Mouse (Mus musculus) urinary bladder, adult 18-20 months (tissue): ENCODE measurements around the gene Afdn.
"Not testable (repeated sequence)": the region's sequence is repeated elsewhere in the genome, so short reads cannot be mapped to it uniquely, and the experiment has no call there.

Source experiments
- DNase-seq, 2 experiments: peaks; one replicate each; pipeline ENCODE4 v3.0.0; 2022; ENCODE audit warnings: low spot score in 2 of 2, mixed read lengths in 2 of 2

The Afdn gene

DNA sequence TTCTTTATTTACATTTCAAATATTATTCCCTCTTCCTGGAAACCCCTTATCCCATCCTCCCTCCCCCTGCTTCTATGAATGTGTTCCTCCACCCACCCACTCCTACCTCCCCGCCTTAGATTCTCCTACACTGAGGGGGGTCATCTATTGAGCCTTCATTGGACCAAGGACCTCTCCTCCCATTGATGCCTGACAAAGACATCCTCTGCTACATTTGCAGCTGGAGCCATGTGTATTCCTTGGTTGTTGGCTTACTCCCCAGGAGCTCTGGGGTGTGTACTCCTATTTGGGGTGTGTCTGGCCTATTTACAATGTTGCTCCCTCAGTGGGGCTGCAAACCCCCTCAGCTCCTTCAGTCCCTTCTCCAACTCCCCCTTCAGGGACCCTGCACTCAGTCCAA, 109.9 kb downstream of the Afdn start:
- no peak for DNase-seq

DNA sequence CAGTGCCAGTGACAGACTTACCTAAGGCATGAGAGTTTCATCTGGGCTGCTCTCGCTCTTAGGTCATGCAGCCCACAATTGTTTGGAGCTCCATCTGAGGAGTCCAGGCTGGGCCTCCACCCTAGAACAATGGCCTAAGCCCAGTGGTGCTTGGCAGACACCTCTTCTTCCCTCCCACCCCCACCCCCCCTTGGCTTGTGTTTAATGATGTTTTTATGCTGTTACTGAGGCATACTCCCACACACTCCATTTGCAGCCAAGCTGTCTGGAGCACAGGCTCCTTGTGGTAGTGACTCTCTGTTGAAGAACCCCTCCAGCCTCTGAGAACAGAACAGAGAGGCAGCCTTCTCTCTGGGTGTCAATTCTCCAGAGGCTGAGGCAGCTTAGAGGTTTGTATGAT, 113.9 kb downstream of the Afdn start:
- no peak for DNase-seq

- DNase-seq = no peak
Measured at GRCm38 (mm10) chr17:13877460-13877859, 117.1 kb downstream of the Afdn start.

DNA sequence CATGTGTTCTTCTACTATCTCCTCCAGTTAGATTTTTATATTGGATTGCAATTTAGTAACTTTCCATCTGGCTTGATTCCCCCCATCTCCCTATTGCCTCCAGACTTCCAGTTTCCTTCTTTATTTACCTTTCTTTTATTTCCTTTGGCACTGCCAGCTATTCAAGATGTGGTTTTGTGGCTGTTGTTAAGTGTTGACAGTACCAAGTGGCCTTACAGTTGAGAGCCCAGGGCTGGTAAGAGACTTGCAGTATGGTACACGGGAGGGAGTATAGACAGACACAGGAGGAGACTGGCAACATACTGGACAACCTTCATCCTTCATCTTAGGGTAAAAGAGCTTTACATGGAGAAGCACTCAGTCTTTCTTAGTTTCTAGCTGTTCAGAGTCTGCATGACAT, 119.4 kb downstream of the Afdn start:
- no peak for DNase-seq

GRCm38 (mm10) chr17:13883540-13883939, 123.2 kb downstream of the Afdn start:
- no peak for DNase-seq

DNA sequence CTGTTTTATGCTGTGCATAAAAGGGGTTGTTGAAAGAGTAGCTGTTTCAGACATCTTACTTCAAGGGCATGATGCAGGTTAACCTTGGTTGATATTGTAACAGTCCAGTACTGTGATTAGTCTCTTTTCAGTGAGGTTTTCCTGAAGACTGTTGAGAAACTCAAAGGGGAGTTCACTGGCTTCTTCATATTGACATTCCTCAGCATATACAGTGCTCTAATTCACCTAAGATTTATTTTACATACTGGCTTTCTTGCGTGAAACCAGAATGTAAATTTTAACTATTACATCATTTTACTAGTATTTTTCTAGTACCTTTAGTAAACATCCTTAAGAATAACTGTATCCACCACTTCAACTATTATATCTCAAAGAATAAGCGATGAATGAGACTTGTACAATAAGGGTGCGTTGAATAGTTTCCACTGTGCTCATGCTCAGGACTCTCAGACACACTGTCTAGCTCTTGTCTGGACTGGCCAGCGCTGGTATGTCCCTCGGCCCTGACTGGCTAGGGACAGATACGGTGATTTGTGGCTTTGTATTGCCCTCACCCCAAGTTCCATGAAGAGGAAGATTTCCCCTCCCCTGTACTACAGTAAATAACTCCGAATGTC, 129.6 kb downstream of the Afdn start:
- DNase-seq = peak in 1 of 2 experiments; percentile 40

DNA sequence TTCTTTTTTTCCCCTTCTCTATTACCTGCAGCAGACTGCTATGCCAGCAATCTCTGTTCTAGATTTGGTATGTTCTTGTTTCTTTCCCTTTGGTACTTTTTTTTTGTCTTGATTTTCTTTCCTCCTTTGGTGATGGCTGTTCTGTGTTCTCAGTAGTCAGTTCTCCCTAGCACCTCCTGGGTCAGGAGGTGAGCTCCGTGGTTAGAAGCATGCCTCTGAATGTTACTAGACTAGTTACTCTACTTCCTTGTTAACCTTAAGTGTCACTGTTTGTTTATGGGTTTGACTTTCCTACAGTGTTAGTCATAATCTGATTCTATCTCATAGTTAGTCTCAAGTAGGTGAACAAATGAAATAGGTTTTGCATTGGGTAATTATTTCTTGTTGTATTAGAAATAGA, 130.6 kb downstream of the Afdn start:
- peak; percentile 28 to 48 for DNase-seq

DNA sequence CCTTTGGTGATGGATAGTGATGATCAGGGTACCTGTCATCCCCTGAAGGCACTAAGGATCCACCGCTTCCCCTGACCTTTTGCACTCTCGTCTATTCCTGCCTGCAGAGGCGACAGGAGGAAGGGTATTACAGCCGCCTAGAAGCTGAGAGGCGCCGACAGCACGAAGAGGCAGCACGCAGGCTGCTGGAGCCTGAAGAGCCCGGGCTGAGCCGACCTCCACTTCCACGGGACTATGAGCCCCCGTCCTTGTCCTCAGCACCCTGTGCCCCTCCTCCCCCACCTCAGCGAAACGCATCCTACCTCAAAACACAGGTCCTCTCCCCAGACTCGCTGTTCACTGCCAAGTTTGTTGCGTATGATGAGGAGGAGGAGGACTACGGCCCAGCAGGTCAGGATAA, 138.5 kb downstream of the Afdn start:
- DNase-seq = no peak

GRCm38 (mm10) chr17:13899241-13899640, 138.9 kb downstream of the Afdn start:
- DNase-seq = no peak

DNA sequence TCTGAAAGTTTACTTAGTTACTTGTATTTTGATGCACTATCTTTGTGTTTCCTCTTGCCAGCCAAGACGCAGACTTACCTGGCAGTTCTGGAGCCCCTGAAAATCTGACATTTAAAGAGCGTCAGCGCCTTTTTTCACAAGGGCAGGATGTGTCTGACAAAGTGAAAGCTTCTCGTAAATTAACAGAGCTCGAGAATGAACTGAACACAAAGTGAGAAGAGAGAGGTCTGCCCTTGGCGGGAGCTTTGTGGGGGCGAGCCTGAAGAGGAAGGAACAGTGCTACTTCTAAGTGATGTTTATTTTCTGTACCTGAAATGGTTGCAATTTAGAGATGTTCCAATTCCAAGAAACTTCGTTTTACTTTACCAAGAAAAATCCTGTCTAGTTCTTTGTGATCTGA, 143.5 kb downstream of the Afdn start:
- DNase-seq = no peak

DNA sequence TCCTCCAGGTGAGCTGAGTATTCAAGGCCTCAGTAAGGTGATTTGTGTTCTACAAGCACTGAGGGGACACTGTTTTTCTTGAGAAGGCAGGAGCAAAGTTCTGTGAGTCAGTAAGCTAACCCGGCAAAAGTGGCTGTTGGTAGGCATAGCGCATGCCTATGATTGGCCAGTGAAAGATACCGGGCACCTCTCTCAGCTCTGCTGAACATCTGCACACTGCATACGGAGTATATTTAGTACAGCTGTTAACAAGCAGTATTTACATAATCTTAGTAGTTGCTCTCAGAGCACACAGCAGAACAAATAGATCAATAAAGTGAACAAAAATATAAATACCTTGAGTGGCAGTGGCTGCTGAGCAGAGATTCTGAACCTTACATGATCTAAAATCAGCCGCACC, 146.7 kb downstream of the Afdn start:
- no peak for DNase-seq

DNA sequence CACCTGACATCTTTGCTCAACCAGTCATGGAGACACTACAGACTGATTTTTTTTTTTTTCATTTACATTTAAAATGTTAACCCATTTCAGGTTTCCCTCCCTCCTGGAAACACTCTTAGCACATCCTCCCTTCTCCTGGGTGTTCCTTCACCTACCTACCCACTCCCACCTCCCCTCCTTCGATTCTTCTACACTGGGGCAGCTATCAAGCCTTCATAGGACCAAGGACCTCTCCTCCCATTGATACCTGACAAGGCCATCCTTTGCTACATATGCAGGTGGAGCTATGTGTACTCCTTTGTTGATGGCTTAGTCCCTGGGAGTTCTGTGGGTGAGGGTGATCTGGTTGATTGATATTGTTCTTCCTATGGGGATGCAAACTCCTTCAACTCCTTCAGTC, 147.3 kb downstream of the Afdn start:
- no peak for DNase-seq

- no peak for DNase-seq
Measured at GRCm38 (mm10) chr17:13913951-13914350, 153.6 kb downstream of the Afdn start.

GRCm38 (mm10) chr17:13914531-13914930, 154.2 kb downstream of the Afdn start:
- DNase-seq = no peak

- no peak for DNase-seq
Measured at GRCm38 (mm10) chr17:13920771-13921170, 160.4 kb downstream of the Afdn start.

- no peak for DNase-seq
Measured at GRCm38 (mm10) chr17:13923418-13923817, 163.1 kb downstream of the Afdn start.

- DNase-seq = no peak
Measured at GRCm38 (mm10) chr17:13924588-13924987, 164.2 kb downstream of the Afdn start.

DNA sequence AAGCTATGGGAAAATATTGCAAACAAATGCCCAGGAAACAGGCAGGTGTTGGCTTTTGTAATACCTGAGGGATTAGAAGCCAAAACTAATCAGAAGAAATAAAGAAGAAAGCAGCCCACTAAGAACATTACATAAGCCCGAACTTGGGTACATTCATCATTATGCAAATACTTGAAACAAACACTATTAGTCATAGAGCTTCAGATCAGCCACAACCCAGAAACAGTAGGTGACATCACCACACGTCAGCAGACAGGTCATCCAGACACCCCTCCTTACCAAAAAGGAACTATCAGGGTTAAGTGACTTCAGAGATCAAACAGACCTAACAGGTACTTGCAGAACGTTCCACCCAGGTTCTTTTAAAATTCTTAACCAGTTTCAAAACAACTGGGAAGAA, 165.6 kb downstream of the Afdn start:
- no peak for DNase-seq

DNA sequence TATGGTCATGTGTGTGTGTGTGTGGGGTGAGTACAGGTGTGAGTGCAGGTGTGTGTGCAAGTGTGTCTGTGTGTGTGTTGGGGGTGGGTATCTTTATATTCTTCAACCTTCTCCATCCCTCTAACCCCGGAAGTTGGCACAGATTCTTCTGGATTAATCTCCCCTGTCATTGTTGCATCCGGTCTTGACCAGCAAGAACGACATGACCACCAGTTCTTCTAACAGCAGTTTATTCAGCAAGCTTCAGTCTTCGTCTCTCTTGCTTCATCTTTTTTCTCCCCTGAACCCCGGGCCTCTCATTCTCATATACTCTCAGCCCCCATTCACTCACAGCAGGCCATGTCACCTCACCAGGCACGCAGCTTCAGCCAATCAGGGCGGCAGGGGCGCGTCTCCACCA, 170.1 kb downstream of the Afdn start:
- no peak for DNase-seq

GRCm38 (mm10) chr17:13935364-13935763, 175.0 kb downstream of the Afdn start:
- not testable (repeated sequence) for DNase-seq

GRCm38 (mm10) chr17:13937787-13938186, 177.4 kb downstream of the Afdn start:
- DNase-seq = no peak

GRCm38 (mm10) chr17:13938652-13939051, 178.3 kb downstream of the Afdn start:
- no peak for DNase-seq

GRCm38 (mm10) chr17:13939231-13939630, 178.9 kb downstream of the Afdn start:
- DNase-seq = not testable (repeated sequence)

DNA sequence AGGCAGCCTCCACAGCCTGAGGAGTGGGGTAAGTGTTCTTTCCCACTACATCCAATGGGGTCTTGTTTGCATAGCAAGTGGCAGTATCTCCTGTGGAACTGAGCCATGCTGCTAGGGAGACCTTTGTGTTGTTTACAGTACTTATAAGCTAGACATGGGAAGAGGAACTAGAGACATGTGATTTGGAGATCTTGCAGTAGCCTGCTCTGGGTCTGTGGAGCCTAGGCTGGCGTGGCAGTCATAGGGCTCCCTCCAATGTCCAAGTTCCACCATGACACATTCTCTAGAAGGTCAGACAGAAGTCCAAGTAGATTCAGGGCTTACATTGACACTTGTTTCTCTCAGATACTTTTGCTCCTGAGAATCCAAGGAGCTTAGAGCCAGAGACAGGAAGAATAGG, 180.1 kb downstream of the Afdn start:
- DNase-seq = no peak
